Mouse (Mus musculus): ENCODE results near the gene Dguok. TPM values are rescaled to one million over a fixed set of nuclear protein-coding genes. Genes with fewer than 3 reads are reported as not detected.

The Dguok gene
- polyA plus RNA-seq, 1 experiment from 2014 or later: 75.5 TPM

DNA sequence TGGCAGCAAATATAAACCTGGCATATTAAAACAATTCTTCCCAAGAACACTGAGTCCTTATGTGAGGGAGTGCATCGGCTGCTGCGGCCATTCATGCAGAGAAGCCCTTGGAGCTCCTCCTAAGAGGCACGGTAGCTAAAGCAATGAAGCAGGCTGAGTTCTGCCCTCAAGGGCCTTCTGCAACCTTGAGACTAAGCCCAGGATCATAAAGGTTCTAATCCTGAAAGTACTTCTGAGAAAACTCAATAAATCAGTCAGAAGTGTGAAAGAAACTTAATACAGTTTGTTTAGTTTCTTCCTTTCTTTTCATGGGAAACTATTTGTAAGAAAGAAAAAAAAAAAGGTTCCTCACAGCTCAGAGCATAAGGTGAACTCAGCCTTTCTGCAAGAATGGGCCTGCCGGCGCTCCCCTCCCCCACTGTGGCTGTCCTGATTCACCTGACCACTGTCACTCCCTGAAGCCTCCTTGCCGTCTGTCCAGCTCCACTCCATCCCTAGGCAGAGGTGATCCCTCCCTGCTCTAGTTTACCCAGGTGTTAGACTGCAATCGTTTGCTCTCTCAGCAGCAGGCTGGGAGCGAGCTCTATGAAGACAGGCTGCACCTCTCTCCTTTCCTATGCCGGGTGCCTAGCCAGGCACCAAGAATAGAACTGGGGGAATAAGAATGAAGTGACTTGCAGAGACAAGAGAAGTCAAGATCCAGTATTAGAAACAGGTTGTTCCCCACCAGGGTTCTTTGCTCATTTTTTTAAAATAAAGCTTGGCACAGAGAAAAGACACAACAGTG is 5.1 kb downstream of the Dguok start:
- no peaks in the 10 kb centered on the region for H3K9me3 ChIP-seq (replicated peaks; ENCODE audit: low read length)
- no peaks in the 10 kb centered on the region for H3K36me3 ChIP-seq (ENCODE audit: insufficient read depth, low read length)
- H3K27me3 ChIP-seq (ENCODE audit: insufficient read depth, low read length): no peaks in the 10 kb centered on the region
- peak; percentile 26 for DNase-seq (ENCODE audit: low spot score)
- H3K4me3 ChIP-seq (replicated peaks; ENCODE audit: low read depth, low read length): no peak overlapping the region
- TF ChIP-seq CTCF (IDR thresholded peaks at IDR 0.05; ENCODE audit: low read depth): no peak
- peaks cover 8% of the 10 kb centered on the region; the same call in 1 of the 2 replicates for H3K4me1 ChIP-seq (replicated peaks; ENCODE audit: insufficient read depth, low read length)
- no peak overlapping the region for H3K4me2 ChIP-seq (ENCODE audit: low read length)
- ATAC-seq (replicated peaks; ENCODE audit: low FRiP score, low read depth): no peak
- WGBS: 41% methylated on average over 9 of the region's 9 CpGs
- H3K27ac ChIP-seq: peak overlapping the region; percentile 63; the same call in 1 of the 2 replicates
- H3K9ac ChIP-seq (ENCODE audit: low read depth, low read length): no peak overlapping the region

DNA sequence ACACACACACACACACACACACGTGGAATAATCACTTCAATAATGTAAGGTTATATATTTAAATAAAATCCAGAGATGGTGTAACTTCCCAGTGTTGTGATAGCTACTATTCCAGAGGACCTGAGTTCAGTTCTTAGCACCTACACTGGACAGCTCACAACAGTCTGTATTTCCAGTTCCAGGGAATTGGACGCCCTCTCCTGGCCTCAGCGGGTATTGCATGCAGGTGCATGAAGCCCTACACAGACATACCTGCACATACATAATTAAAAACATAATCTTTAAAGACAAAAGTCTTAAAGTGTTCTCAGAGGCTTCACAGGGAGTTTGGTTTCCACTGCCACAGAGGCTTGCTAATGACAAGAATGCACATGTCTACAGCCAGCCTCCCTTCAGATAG is 6.3 kb downstream of the Dguok start:
- 54% methylated on average over 3 of the region's 3 CpGs for WGBS
- Histone ChIP-seq H3K4me2 (ENCODE audit: low read length) (no peak overlapping the region), H3K4me1 (replicated peaks; ENCODE audit: insufficient read depth, low read length) (peaks cover under 1% of the 10 kb centered on the region; the same call in 1 of the 2 replicates), H3K36me3 (ENCODE audit: insufficient read depth, low read length) (0 out of 2 replicates have a peak, but pooled peaks cover 6% of the 10 kb centered on the region), H3K9ac (ENCODE audit: low read depth, low read length) (no peak overlapping the region), H3K4me3 (replicated peaks; ENCODE audit: low read depth, low read length) (no peak overlapping the region), H3K9me3 (replicated peaks; ENCODE audit: low read length) (no peaks in the 10 kb centered on the region), H3K27ac (no peak overlapping the region), H3K27me3 (ENCODE audit: insufficient read depth, low read length) (no peaks in the 10 kb centered on the region)
- peak; percentile 54 for TF ChIP-seq CTCF (IDR thresholded peaks at IDR 0.05; ENCODE audit: low read depth)
- ATAC-seq (replicated peaks; ENCODE audit: low FRiP score, low read depth) (no peak), DNase-seq (ENCODE audit: low spot score) (no peak)

DNA sequence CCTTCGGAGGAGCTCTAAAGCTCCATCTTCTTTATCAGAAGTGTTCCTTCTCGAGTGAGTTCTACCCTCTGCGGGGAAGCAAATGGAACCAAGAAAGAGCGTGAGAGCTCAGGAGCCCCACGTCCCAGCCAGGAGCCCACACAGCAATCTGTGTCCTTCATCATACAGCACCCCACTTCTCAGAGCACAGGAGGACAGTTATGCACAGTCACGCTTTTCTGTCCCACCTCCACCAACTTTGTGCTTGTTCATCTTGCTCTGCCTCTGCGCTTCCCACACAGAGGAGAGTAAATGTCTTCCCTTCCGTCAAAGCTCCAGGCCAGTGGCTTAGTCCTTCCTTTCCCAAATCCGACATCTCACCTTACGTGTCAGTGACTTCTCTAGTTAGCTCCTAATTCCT is 7.7 kb downstream of the Dguok start:
- no peak overlapping the region for H3K4me2 ChIP-seq (ENCODE audit: low read length)
- ATAC-seq (replicated peaks; ENCODE audit: low FRiP score, low read depth) (no peak), DNase-seq (ENCODE audit: low spot score) (no peak)
- TF ChIP-seq CTCF (IDR thresholded peaks at IDR 0.05; ENCODE audit: low read depth): no peak
- H3K27me3 ChIP-seq (ENCODE audit: insufficient read depth, low read length): no peaks in the 10 kb centered on the region
- H3K27ac ChIP-seq: no peak overlapping the region
- H3K4me1 ChIP-seq (replicated peaks; ENCODE audit: insufficient read depth, low read length): no peaks in the 10 kb centered on the region
- H3K9me3 ChIP-seq (replicated peaks; ENCODE audit: low read length): no peaks in the 10 kb centered on the region
- H3K4me3 ChIP-seq (replicated peaks; ENCODE audit: low read depth, low read length): no peak overlapping the region
- 92% methylated on average over 10 of the region's 10 CpGs for WGBS
- H3K9ac ChIP-seq (ENCODE audit: low read depth, low read length): no peak overlapping the region
- H3K36me3 ChIP-seq (ENCODE audit: insufficient read depth, low read length): 0 out of 2 replicates have a peak, but pooled peaks cover 10% of the 10 kb centered on the region

DNA sequence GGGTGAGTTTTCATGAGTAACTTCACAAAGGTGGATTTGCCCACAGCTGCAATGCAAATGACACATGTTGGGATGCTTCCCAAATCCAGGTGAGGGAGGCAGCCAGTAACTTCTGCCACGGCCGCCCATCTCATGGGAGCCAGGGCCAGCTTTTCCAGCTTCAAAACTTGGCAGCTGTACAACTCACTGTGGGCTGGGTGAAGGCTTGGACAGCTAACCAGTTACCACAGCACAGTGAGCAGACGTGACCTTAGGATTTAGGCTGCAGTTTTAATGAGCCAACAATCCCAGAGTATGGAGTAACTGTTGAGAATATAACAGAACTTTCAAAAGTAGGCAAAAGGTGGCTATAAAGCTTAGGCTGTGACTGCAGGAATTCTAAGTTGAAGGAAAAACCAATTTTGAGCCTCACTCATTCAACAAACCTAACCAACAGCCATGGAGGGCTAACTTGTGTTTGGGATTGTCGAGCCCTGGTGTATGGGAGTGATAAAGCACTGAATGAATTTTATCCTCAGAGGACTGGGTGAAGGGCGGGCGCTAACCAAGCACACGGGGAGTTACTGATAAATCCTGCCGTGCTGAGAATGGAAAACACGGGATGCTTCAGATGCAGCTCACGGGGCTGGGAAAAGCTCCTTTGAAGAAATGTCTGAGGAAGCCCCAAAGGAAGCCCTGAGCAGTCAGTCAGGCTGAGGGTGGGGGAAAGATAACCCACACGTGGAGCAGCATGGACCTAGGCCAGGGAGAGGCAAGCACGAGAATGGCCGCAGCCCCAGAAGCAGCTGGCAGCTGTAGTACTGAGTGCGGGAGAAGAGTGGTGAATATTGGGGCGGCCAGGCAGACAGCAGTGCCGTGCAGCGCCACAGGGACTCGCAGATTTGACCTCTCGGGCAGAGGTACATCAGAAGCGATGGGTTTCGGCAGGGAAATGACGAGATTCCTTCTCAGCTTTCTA is 9.7 kb downstream of the Dguok start:
- no peaks in the 10 kb centered on the region for H3K27me3 ChIP-seq (ENCODE audit: insufficient read depth, low read length)
- no peaks in the 10 kb centered on the region for H3K9me3 ChIP-seq (replicated peaks; ENCODE audit: low read length)
- H3K36me3 ChIP-seq (ENCODE audit: insufficient read depth, low read length): 0 out of 2 replicates have a peak, but pooled peaks cover 20% of the 10 kb centered on the region
- H3K4me2 ChIP-seq (ENCODE audit: low read length): no peak overlapping the region
- no peak overlapping the region for H3K4me3 ChIP-seq (replicated peaks; ENCODE audit: low read depth, low read length)
- DNase-seq (ENCODE audit: low spot score) (no peak), ATAC-seq (replicated peaks; ENCODE audit: low FRiP score, low read depth) (no peak)
- no peak overlapping the region for H3K27ac ChIP-seq
- WGBS: 78% methylated on average over 22 of the region's 22 CpGs
- no peak for TF ChIP-seq CTCF (IDR thresholded peaks at IDR 0.05; ENCODE audit: low read depth)
- H3K4me1 ChIP-seq (replicated peaks; ENCODE audit: insufficient read depth, low read length): no peaks in the 10 kb centered on the region
- H3K9ac ChIP-seq (ENCODE audit: low read depth, low read length): no peak overlapping the region

DNA sequence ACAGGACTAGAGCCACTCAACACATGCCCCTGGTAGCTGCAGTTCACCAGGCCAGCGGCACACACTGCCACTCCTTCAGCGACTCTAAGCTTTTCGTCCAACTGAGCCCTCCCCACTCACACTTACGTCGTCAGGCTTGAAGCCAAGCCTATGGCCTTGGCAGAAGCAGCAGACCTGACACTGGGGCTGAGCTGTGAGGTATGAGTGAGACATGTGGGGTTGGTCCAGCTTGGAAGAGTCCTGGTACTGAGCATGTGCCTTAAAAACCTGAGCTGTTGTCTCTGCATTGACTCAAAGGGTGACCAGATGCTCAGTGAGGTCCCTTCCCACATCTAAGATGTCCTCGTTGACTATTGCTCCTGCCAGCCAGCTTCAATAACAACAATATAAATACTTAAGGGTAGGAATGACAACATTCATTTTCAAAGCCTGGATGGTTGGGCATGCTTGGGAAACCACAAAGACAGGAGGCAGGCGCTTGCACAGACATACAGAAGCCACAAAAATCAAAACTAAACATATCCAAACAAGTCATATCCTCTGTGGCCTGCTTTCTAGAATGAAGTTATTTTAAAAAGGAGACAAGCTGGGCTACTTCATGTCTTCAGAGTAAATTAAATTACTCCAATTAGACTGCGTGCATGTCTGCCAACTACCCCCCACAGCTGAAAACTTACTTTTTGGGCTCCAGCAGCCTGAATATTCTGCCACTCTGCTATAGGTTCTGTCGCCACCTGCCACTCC is 10.6 kb downstream of the Dguok start:
- DNase-seq (ENCODE audit: low spot score) (no peak), ATAC-seq (replicated peaks; ENCODE audit: low FRiP score, low read depth) (no peak)
- no peaks in the 10 kb centered on the region for H3K4me1 ChIP-seq (replicated peaks; ENCODE audit: insufficient read depth, low read length)
- 0 out of 2 replicates have a peak, but pooled peaks cover 20% of the 10 kb centered on the region for H3K36me3 ChIP-seq (ENCODE audit: insufficient read depth, low read length)
- no peak overlapping the region for H3K4me2 ChIP-seq (ENCODE audit: low read length)
- H3K27me3 ChIP-seq (ENCODE audit: insufficient read depth, low read length): no peaks in the 10 kb centered on the region
- no peak overlapping the region for H3K27ac ChIP-seq
- no peak overlapping the region for H3K9ac ChIP-seq (ENCODE audit: low read depth, low read length)
- no peak for TF ChIP-seq CTCF (IDR thresholded peaks at IDR 0.05; ENCODE audit: low read depth)
- H3K4me3 ChIP-seq (replicated peaks; ENCODE audit: low read depth, low read length): no peak overlapping the region
- no peaks in the 10 kb centered on the region for H3K9me3 ChIP-seq (replicated peaks; ENCODE audit: low read length)
- 87% methylated on average over 9 of the region's 9 CpGs for WGBS

DNA sequence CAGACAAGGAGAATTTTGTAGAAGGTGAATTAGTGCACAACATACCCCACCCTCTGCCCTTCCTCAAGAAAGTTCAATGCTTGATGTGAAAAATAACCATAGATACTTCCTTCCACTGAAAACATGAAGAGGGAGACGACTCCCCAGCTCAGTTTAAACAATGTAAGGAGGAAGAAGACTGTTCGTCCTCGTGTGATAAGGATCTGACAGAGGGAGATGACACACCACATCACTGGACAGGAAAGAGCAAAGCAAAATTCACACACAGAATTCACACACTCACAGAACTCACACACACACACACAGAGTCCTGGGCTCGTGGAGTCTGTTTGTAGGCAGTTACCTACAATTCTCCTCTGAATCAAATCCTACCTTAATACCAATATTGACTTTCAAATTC is 16.1 kb downstream of the Dguok start:
- ATAC-seq (replicated peaks; ENCODE audit: low FRiP score, low read depth) (no peak), DNase-seq (ENCODE audit: low spot score) (no peak)
- Histone ChIP-seq H3K4me1 (replicated peaks; ENCODE audit: insufficient read depth, low read length) (no peaks in the 10 kb centered on the region), H3K4me3 (replicated peaks; ENCODE audit: low read depth, low read length) (no peak overlapping the region), H3K27ac (no peak overlapping the region), H3K27me3 (ENCODE audit: insufficient read depth, low read length) (no peaks in the 10 kb centered on the region), H3K36me3 (ENCODE audit: insufficient read depth, low read length) (peaks cover 48% of the 10 kb centered on the region), H3K4me2 (ENCODE audit: low read length) (no peak overlapping the region), H3K9me3 (replicated peaks; ENCODE audit: low read length) (no peaks in the 10 kb centered on the region), H3K9ac (ENCODE audit: low read depth, low read length) (no peak overlapping the region)
- TF ChIP-seq CTCF (IDR thresholded peaks at IDR 0.05; ENCODE audit: low read depth): no peak
- WGBS: 67% methylated on average over 4 of the region's 4 CpGs

Data from kidney, postnatal 0 days (tissue).